Mouse (Mus musculus) cortical plate, adult 2 months (tissue): ENCODE measurements at regions not wholly inside any gene's neighbourhood (a gene's known extent, or its start where the extent isn't known, plus 50 kb on each side); places are given as distances from the start of the nearest gene placed in this dataset.
A peak's percentile ranks its signal among the peaks of the same experiment; 100 is the strongest.

Source experiments
- H3K27ac ChIP-seq: fragments of 200-500 bp; 2 replicates; pipeline ENCODE4 v1.5.1; 2012; ENCODE audit warnings: low read length, control low read depth, inconsistent platforms; ENCODE audit not compliant: insufficient read depth
- H3K4me1 ChIP-seq: fragments of 200-500 bp; 2 replicates; pipeline ENCODE4 v1.6.1; 2011; ENCODE audit warnings: low read length; ENCODE audit not compliant: control insufficient read depth, insufficient read depth
- H3K4me3 ChIP-seq: fragments of 200-500 bp; 2 replicates; pipeline ENCODE4 v1.5.1; 2011; ENCODE audit warnings: mild to moderate bottlenecking, low read length, control low read depth; ENCODE audit not compliant: insufficient read depth
- CTCF ChIP-seq: fragments of 200-500 bp; IDR thresholded peaks from 2 replicates; pipeline ENCODE4 v1.5.1; 2011; ENCODE audit warnings: mild to moderate bottlenecking, control low read depth, low read length; ENCODE audit not compliant: insufficient read depth; ENCODE audit errors: extremely low read depth
- POLR2A ChIP-seq: fragments of 200-500 bp; IDR thresholded peaks from 2 replicates; pipeline ENCODE4 v1.6.1; 2011; ENCODE audit warnings: mild to moderate bottlenecking, low read length, control low read depth; ENCODE audit not compliant: insufficient read depth; ENCODE audit errors: extremely low read depth

DNA sequence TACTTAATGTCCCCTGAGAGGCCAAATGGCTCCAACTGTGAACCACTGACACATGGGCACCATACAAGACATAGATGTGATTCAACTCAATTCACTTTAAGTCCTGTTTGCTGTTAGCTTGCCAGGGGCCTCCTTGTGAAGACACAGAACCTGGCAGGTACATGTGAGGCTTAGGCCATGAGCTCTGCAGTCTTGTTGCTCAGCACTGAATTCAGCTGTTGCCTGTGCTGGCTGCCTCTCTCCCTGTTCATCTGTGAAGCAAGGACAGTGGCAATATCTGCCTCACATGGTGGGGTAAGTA lies 209.3 kb downstream of the Qk start:
- no peak for TF ChIP-seq CTCF
- TF ChIP-seq POLR2A: no peak
- H3K4me3 ChIP-seq: no peak overlapping the region
- H3K27ac ChIP-seq: no peak overlapping the region
- H3K4me1 ChIP-seq: peaks cover 2% of the 10 kb centered on the region; the same call in 1 of the 2 replicates

DNA sequence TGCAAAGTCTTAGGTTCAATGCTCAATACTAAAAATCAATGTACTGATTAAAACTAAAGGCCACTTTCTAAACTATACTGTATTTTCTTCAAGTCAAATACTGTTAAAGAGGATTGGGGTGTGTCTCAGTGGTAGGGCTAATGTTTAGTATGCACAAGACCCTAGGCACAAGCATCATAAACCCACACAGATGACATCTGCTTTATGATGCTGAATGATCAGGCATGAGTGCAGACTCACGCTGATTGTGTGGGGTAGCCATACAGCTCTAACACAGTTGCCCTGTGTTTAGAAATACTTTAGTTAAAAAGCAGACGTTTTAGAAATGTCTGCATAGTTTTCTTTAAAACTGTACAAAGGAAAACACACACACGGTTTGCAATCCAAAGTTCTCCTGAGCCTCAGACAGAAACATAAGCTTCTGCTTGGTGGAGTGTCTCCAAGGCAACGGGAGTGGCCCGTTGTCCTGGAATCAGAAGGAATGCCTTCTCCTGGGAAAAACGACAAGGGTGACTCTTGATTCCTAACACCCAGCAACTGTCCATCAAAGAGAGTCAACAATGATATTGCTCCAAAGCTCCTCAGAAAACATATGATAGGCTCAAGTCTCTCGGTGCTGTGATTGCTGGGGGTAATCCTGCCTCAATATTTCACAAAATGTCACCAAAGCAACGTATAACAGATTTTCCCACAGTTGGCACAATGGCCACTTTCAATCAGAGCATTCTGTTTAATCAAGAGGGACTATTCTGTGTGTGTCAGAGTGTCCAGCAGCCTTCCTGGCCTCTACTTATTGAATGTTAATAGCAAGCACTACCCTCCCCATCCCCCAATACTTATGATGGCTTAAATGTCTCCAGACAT lies 209.9 kb downstream of the Qk start:
- Histone ChIP-seq H3K27ac (no peak overlapping the region), H3K4me3 (no peak overlapping the region), H3K4me1 (peaks cover 2% of the 10 kb centered on the region; the same call in 1 of the 2 replicates)
- TF ChIP-seq CTCF: no peak
- TF ChIP-seq POLR2A: no peak

DNA sequence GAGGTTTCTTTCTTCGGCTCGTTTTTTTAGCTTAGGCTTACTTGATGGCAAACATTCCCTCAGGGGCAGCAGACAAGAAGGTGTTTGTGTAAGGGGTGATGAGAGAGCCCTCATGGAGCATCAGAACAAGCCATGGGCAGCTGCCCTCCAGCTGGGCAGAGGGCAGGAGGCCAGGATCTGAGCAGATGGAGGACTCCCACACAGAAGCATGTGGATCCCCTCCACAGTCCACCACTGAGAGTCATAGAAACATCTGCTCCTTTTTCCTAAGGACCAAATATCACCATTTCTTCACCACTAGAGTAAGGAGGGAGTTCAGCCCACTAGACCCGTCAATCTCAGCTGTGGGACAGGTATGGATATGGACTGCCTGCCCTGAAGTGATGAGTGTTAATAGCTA lies 214.4 kb downstream of the Qk start:
- no peak overlapping the region for H3K27ac ChIP-seq
- H3K4me3 ChIP-seq: no peak overlapping the region
- peaks cover 2% of the 10 kb centered on the region; the same call in 1 of the 2 replicates for H3K4me1 ChIP-seq
- no peak for TF ChIP-seq POLR2A
- no peak for TF ChIP-seq CTCF

DNA sequence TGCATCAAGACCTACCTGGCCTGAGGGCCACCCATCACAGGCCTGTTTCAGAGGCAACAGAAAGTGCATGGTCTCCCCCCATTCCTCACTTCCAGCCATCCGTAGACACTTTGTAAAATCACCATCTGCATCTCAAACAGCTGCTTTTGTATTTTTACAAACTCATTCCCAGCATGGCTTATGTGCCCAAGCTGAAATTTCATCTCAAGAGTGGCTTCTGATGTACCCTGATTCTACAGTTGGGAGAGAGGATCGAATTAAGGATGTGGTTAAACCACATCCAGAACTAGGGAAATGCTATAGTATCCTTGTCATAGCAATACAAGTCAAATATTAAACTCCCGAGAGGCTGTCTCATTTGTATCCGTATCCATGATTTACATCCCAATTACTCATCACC lies 221.5 kb downstream of the Qk start:
- H3K27ac ChIP-seq: no peak overlapping the region
- TF ChIP-seq POLR2A (no peak), CTCF (no peak)
- H3K4me1 ChIP-seq: peaks cover 11% of the 10 kb centered on the region
- no peak overlapping the region for H3K4me3 ChIP-seq

- TF ChIP-seq POLR2A (no peak), CTCF (no peak)
- Histone ChIP-seq H3K4me1 (peaks cover 11% of the 10 kb centered on the region), H3K27ac (no peak overlapping the region), H3K4me3 (no peak overlapping the region)
These were observed 222.0 kb downstream of the Qk start for GRCm38 (mm10) chr17:10097691-10098090.

- Histone ChIP-seq H3K27ac (no peak overlapping the region; the same call in 1 of the 2 replicates), H3K4me1 (peaks cover 11% of the 10 kb centered on the region), H3K4me3 (no peak overlapping the region)
- no peak for TF ChIP-seq POLR2A
- TF ChIP-seq CTCF: no peak
These were observed 223.8 kb downstream of the Qk start for GRCm38 (mm10) chr17:10095841-10096301.

- H3K27ac ChIP-seq: peak overlapping the region; percentile 79
- no peak for TF ChIP-seq POLR2A
- no peak for TF ChIP-seq CTCF
- H3K4me1 ChIP-seq: peaks cover 11% of the 10 kb centered on the region
These were observed 225.5 kb downstream of the Qk start for GRCm38 (mm10) chr17:10094108-10094521.

GRCm38 (mm10) chr17:10093437-10094107 lies 226.1 kb downstream of the Qk start:
- Histone ChIP-seq H3K4me3 (no peak overlapping the region), H3K4me1 (peaks cover 11% of the 10 kb centered on the region), H3K27ac (peak overlapping the region; percentile 79; the same call in 1 of the 2 replicates)
- TF ChIP-seq POLR2A: no peak
- no peak for TF ChIP-seq CTCF

More at GRCm38 (mm10) chr17:10094108-10094521, 225.5 kb downstream of the Qk start:
- no peak overlapping the region for H3K4me3 ChIP-seq

DNA sequence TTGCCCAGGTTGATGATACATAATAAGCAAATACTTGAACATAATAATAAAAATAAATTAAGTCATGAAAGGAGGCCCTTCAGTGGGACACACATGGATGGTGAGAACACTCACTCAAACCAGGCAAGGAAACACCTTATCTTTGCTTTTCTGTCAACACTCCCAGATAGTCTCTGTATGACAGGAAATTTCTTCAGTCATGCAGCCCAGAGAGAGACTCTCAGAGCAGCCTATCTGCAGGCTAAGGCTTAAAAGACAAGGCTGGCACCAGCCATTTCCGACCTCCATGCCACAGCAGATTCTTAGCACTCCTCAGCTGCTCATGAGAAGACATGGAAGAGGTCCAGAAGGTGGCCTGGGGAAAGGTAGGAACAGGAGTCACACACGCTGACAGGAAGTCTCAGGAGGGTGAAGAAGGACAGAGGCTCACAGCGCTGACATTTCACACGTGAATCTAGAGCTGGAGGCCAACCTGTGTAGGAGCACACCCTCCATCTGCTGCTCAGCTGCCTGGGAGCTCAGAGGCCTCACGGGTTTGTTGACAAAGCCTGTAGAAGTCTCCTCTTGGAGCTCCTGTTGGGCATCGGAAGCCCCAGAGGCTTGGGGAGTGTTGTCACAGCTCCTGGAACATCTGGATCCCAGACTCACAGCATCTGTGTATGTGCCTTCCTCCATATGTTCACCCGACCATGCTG lies 232.3 kb downstream of the Qk start:
- no peak overlapping the region for H3K27ac ChIP-seq
- H3K4me3 ChIP-seq: no peak overlapping the region
- TF ChIP-seq CTCF (no peak), POLR2A (no peak)
- H3K4me1 ChIP-seq: no peaks in the 10 kb centered on the region
